26 mouse cellular contexts compared by ENCODE assay signal in the genomic region with DNA sequence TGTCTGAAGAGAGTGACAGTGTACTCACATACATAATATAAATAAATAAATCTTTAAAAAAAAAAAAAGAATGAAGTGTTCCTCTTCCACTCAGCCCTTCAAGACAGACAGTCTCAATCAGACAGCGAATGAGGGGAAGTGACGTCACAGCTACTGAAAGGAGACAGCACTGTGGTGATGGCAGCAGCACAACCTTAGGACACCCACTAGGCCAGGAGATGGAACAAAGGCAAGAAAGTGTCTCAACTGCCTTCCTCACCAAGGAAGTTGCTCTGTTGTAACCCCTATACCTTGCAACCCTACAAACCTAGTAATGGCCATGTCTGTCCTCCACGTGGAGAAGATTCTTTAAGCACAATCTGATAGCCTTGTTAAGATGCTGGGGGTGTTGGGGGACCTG.
"Had no signal": no experiment of that assay in that cellular context is flagged by ENCODE, and none has a peak within 500 bp of the region (broad histone marks: within the 10 kb centered on the region; RNA-seq: fewer than 3 reads in every experiment).

No protein-coding gene starts in this region.

- H3K4me1 ChIP-seq: heart, embryonic 10.5 days; intestine, embryonic 15.5 days; limb, embryonic 13.5 days; limb, embryonic 15.5 days; liver, embryonic 12.5 days had no signal

- DNase-seq: gastrocnemius, adult 2 months; gastrocnemius, postnatal 10 days; gastrocnemius, postnatal 25 days; heart, adult 18-20 months; heart, postnatal 14 days; heart, postnatal 36 days; kidney, adult 18-20 months; kidney, adult 8-10 months; kidney, postnatal 10 days; kidney, postnatal 36 days; layer of hippocampus, adult 9-11 months; layer of hippocampus, postnatal 36 days; left cerebral cortex, postnatal 4 days had no signal

- ATAC-seq: hindbrain, embryonic 16.5 days; inflammation-experienced regulatory T-cells, adult 6 months; intestine, embryonic 15.5 days; intestine, postnatal 0 days; liver, embryonic 12.5 days had no signal

- H3K36me3 ChIP-seq: heart, embryonic 15.5 days; intestine, embryonic 15.5 days had no signal

- H3K9me3 ChIP-seq: heart, embryonic 10.5 days; heart, embryonic 15.5 days; hindbrain, embryonic 10.5 days; hindbrain, embryonic 12.5 days; intestine, embryonic 15.5 days; limb, embryonic 13.5 days; limb, embryonic 15.5 days; liver, embryonic 12.5 days had no signal

- H3K4me3 ChIP-seq: gastrocnemius, adult 2 months; heart, embryonic 10.5 days; heart, embryonic 13.5 days; heart, embryonic 15.5 days; hindbrain, embryonic 10.5 days; hindbrain, embryonic 12.5 days; intestine, embryonic 15.5 days; limb, embryonic 13.5 days; limb, embryonic 15.5 days; liver, embryonic 12.5 days had no signal

- H3K27me3 ChIP-seq: heart, embryonic 13.5 days; heart, embryonic 15.5 days; hindbrain, embryonic 12.5 days; intestine, embryonic 15.5 days; limb, embryonic 13.5 days; limb, embryonic 15.5 days; liver, embryonic 12.5 days had no signal

- H3K9ac ChIP-seq: heart, embryonic 13.5 days; heart, embryonic 15.5 days; hindbrain, embryonic 12.5 days; hindbrain, embryonic 14.5 days; intestine, embryonic 15.5 days; limb, embryonic 13.5 days; limb, embryonic 15.5 days; liver, embryonic 12.5 days had no signal

- H3K4me2 ChIP-seq: heart, embryonic 13.5 days; heart, embryonic 15.5 days; hindbrain, embryonic 12.5 days; hindbrain, embryonic 14.5 days; intestine, embryonic 15.5 days; limb, embryonic 13.5 days; limb, embryonic 15.5 days; liver, embryonic 12.5 days had no signal

- H3K27ac ChIP-seq: gastrocnemius, adult 2 months; heart, embryonic 10.5 days; heart, embryonic 13.5 days; heart, embryonic 15.5 days; hindbrain, embryonic 10.5 days; hindbrain, embryonic 12.5 days; hindbrain, embryonic 14.5 days; intestine, embryonic 15.5 days; limb, embryonic 13.5 days; limb, embryonic 15.5 days; liver, embryonic 12.5 days had no signal
